Mouse (Mus musculus) adrenal gland, postnatal 10 days (tissue): ENCODE measurements around the gene Acp1. TPM values are rescaled to one million over a fixed set of nuclear protein-coding genes. Genes with fewer than 3 reads are reported as not detected.

Experiments
- DNase-seq: peaks from one replicate; pipeline ENCODE4 v3.0.0; 2021; ENCODE audit warnings: mixed read lengths
- total RNA-seq, 2 experiments: library from RNA; stranded (reverse); gene quantifications; 2 replicates each; pipeline ENCODE4 v1.2.3; 2021

The Acp1 gene
- total RNA-seq, 2 experiments from 2014 or later, result 62.3 to 65.5 TPM

DNA sequence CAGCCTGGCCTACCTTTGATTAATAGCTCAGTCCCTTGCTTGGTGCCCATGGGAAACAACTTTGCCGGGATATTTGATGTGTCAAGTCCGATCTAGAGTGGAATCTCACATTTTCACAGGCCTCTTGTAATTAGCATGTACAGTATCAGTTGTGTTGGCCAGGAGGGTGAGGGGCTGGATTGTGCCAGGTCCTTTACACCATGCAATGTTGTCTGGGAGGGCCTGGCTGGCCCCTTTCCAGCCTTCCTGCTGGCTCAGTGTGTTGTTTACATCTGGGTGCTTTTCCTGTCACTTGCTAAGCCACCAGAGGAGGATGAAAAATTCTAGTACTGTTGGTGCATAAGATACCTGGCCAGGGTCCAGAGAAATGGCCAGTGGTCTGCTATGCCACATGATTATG, 47.0 kb downstream of the Acp1 start:
- peak; percentile 8 for DNase-seq

DNA sequence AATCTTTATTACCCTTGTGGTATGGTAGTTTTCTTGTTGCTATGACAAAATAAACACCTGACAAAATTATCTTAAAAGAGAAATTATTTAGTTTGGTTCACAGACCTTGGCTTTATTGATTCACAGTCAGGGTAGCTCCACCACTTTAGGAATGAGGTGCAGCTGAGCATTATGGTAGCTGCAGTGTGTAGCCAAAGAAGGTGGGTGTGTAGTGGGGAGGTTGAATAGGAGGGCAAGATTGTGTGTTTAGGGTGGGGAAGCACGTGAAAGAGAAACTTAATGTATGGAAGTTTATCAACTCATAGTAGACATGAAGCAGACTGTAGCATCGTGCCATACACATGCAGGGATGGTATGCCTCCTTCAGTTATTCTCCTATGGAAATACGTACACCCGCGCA, 55.2 kb downstream of the Acp1 start:
- no peak for DNase-seq

DNA sequence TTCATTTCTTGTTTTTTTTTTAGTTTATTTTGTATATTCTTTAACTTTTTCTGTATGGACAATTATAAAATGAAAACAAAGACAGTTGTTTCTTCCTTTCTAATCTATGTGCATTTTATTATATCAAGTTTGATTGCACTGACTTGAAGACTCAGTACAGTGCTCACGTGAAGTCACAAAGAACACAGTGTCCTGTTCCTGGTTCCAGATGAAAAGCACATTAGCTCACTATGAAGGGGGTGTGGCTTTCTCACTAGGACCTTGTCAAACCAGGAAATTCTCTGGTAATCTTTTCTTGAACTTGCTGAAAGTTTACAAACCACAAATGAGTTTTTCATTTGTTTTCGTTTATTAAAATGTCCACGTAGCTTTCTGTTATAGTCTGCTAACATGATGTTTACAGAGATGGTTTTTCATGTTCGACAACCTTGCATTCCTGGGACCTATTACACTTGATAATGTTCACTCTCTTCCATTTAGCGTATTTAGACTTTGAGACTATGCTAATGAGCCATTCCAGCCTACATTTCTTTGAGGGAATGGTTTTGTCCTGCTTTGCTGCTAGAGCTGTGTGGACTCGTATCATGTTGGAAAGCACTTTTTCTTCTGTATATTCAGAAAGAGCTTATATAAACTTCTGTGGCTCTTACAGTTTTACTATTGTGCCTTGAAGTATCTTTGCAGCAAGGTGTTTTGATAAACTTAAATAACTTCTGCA, 55.8 kb downstream of the Acp1 start:
- no peak for DNase-seq

GRCm38 (mm10) chr12:30851871-30852270, 59.5 kb downstream of the Acp1 start:
- no peak for DNase-seq

GRCm38 (mm10) chr12:30850902-30851301, 60.5 kb downstream of the Acp1 start:
- peak; percentile 66 for DNase-seq

GRCm38 (mm10) chr12:30848521-30848920, 62.9 kb downstream of the Acp1 start:
- DNase-seq, result no peak

Other genes starting within 250 kb of the Acp1 start
- gene Alkal2, start 27.3 kb downstream of the Acp1 start, total RNA-seq, result under 1 TPM; 0.58 to 0.96 TPM
- 1 to 10 TPM; 4.8 to 5.8 TPM for gene Sh3yl1, start 79 bp upstream of the Acp1 start, total RNA-seq
- 1 to 10 TPM in 1 of 2 experiments, under 1 TPM in 1; 0.55 to 1.4 TPM for gene Fam110c, start 162.3 kb upstream of the Acp1 start, total RNA-seq